Mouse (Mus musculus) hindbrain, embryonic 10.5 days (tissue): ENCODE data around the gene Lama2. TPM values are rescaled to one million over a fixed set of nuclear protein-coding genes. Genes with fewer than 3 reads are reported as not detected.
"Not testable (repeated sequence)": the region's sequence is repeated elsewhere in the genome, so short reads cannot be mapped to it uniquely, and the experiment has no call there.

Experiments
- DNase-seq: peaks from one replicate; pipeline ENCODE4 v3.0.0-alpha.2; 2017; ENCODE audit warnings: low spot score
- H3K27ac ChIP-seq: fragments of 300-500 bp; sonication (generic); 2 replicates; pipeline ENCODE4 v1.5.1; 2016; ENCODE audit warnings: mild to moderate bottlenecking, moderate library complexity
- H3K27me3 ChIP-seq: fragments of 300-500 bp; sonication (generic); 2 replicates; pipeline ENCODE4 v1.6.1; 2016; ENCODE audit warnings: mild to moderate bottlenecking; ENCODE audit not compliant: poor library complexity, insufficient read depth, severe bottlenecking
- H3K36me3 ChIP-seq: fragments of 300-500 bp; sonication (generic); 2 replicates; pipeline ENCODE4 v1.6.1; 2016; ENCODE audit warnings: mild to moderate bottlenecking, moderate library complexity
- H3K4me1 ChIP-seq: fragments of 300-500 bp; sonication (generic); replicated peaks from 2 replicates; pipeline ENCODE4 v1.6.1; 2016; ENCODE audit warnings: mild to moderate bottlenecking
- H3K4me3 ChIP-seq: fragments of 300-500 bp; sonication (generic); 2 replicates; pipeline ENCODE4 v1.5.1; 2016; ENCODE audit warnings: mild to moderate bottlenecking, moderate library complexity
- H3K9me3 ChIP-seq: fragments of 300-500 bp; sonication (generic); 2 replicates; pipeline ENCODE4 v1.6.1; 2016; ENCODE audit warnings: mild to moderate bottlenecking, moderate library complexity
- WGBS: fragments of 180-500 bp; shearing (Covaris S2); methylation state at CpG from one replicate; pipeline ENCODE4 v1.1.7; 2016; 5-methylcytosine and 5-hydroxymethylcytosine counted together
- polyA plus RNA-seq: library from polyadenylated mRNA; unstranded; fragments of >200 nt; fragmentation: Nextera tagmentation; extraction: Ambion mirVana; gene quantifications from 2 replicates; pipeline ENCODE4 v1.2.1, GENCODE M21; 2016

Gene Lama2
- polyA plus RNA-seq, 1 experiment from 2014 or later: 6.6 TPM

DNA sequence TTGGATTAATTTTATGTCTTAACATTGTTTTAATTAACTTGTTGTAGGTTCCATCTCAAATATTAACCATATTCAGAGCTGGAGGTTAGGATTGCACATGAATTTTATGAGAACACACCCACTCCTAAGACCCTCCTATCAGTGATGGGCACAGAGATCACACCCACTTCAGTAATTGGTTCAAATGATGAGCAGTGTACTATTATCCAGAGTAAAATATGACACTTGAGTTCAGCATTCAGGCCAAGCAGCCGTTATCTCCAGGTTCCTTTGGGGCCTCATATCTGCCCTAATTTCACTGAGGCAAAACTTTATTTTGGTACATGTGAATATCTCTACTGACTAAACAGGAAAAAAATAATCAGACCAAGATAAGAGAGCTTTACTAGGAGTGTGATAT is 645.3 kb downstream of the Lama2 start:
- no peak for DNase-seq
- Histone ChIP-seq H3K9me3 (no peaks in the 10 kb centered on the region), H3K4me1 (no peaks in the 10 kb centered on the region), H3K27ac (no peak overlapping the region), H3K36me3 (no peaks in the 10 kb centered on the region), H3K4me3 (no peak overlapping the region), H3K27me3 (no peaks in the 10 kb centered on the region)
- 93% methylated on average over 1 of the region's 1 CpGs for WGBS

DNA sequence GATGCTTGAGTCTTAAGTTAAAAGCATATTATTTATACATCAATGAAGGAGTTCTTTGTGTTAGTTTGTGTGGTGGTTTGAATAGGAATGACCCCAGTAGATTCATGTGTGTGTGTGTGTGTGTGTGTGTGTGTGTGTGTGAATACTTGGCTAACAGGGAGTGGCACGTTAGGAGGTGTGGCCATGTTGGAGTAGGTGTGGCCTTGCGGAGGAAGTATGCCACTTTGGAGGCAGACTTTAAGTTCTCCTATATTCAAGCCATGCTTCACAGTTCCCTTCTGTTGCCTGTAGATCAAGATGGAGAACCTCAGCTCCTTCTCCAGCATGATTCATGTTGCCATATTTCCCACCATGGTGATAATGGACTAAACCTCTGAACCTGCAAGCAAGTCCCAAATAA is 646.0 kb downstream of the Lama2 start:
- no peak overlapping the region for H3K27ac ChIP-seq
- H3K4me3 ChIP-seq: no peak overlapping the region
- H3K36me3 ChIP-seq: no peaks in the 10 kb centered on the region
- no peak for DNase-seq
- 98% methylated on average over 2 of the region's 2 CpGs for WGBS
- no peaks in the 10 kb centered on the region for H3K4me1 ChIP-seq
- no peaks in the 10 kb centered on the region for H3K27me3 ChIP-seq
- no peaks in the 10 kb centered on the region for H3K9me3 ChIP-seq

DNA sequence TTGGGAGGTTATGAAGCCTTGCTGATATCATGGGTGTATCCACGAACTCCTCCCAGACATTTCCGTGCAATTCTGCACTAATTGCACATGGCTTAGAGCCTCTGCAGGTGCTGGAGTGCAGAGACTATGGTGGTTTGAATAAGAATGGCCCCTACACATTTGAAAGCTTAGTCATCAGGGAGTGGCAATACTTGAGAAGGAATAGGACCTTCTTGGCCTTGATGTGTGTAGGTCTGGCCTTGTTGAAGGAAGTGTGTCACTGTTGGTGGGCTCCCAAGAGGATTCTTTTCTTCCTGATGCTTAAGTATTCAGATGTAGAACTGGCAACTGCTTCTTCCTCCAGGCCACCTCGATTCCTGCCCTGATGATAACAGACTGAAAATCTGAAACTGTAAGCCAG is 661.0 kb downstream of the Lama2 start:
- no peaks in the 10 kb centered on the region for H3K4me1 ChIP-seq

DNA sequence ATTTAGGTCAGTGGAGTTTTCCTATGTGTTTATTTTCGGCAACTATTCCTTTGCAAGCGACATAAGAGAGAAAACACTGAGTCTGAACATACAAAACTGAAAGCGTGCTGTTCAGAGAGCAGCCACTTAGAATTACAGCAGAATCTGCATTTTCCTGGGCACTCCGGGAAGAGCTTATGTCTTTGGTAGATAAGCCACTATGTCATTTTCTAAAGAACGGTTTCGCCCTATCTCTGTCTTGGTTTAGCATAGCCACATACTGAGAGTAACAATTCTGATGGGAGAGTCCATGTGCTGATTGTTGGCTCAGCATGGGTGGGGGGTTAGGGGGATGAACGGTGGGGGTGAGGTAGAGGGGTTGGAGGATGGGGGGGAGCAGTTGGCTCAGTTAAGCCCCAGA is 669.1 kb downstream of the Lama2 start:
- no peaks in the 10 kb centered on the region for H3K27me3 ChIP-seq
- no peak overlapping the region for H3K27ac ChIP-seq
- DNase-seq: no peak
- no peaks in the 10 kb centered on the region for H3K36me3 ChIP-seq
- WGBS: 87% methylated on average over 7 of the region's 7 CpGs
- H3K9me3 ChIP-seq: no peaks in the 10 kb centered on the region
- no peaks in the 10 kb centered on the region for H3K4me1 ChIP-seq
- no peak overlapping the region for H3K4me3 ChIP-seq

More for the DNA sequence above, 661.0 kb downstream of the Lama2 start:
- 77% methylated on average over 3 of the region's 3 CpGs for WGBS
- Histone ChIP-seq H3K27me3 (no peaks in the 10 kb centered on the region), H3K36me3 (no peaks in the 10 kb centered on the region), H3K4me3 (no peak overlapping the region), H3K9me3 (no peaks in the 10 kb centered on the region), H3K27ac (no peak overlapping the region)
- no peak for DNase-seq

DNA sequence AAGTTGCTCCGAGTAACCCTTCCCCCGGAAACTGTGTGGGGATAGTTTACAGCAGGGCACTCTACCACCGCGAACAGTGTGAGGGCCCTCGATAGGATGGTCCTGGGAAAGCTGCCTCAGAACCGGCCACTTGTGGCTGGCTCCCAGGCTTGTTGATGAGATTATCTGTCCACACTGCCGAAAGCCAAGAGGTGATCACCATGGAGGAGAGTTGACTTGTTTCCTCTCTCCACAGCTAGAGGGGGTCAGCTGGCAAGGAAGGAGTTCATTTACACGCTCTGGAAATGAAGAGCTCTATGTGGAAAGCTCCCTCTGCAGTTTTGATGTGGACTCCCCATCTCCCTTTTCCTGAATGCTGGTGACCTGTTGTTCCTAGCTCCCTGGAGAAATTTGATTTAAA is 669.9 kb downstream of the Lama2 start:
- Histone ChIP-seq H3K36me3 (no peaks in the 10 kb centered on the region), H3K27me3 (no peaks in the 10 kb centered on the region), H3K27ac (no peak overlapping the region), H3K9me3 (no peaks in the 10 kb centered on the region), H3K4me3 (no peak overlapping the region), H3K4me1 (no peaks in the 10 kb centered on the region)
- 78% methylated on average over 8 of the region's 8 CpGs for WGBS
- DNase-seq: no peak

DNA sequence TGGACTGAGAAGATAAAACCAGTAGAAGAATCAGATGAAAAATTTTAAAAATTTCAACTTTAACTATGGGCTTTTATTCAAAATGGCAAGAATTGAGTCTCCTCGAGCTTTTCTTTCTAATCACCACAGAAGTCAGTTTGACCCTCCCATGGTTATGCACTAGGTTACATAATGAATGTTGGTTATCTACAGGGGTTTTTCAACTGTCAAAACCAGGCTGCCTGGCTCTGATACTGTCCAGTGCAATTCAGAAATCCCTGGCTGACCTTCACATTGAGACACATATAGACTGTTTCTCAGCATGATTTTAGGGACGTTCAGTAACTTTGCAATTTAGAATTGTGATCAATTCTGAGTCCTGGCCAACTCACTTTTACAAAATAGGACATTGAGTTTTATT is 671.2 kb downstream of the Lama2 start:
- WGBS: 85% methylated on average over 2 of the region's 2 CpGs
- DNase-seq: no peak
- H3K27me3 ChIP-seq: no peaks in the 10 kb centered on the region
- no peak overlapping the region for H3K4me3 ChIP-seq
- no peaks in the 10 kb centered on the region for H3K4me1 ChIP-seq
- H3K9me3 ChIP-seq: no peaks in the 10 kb centered on the region
- no peak overlapping the region for H3K27ac ChIP-seq
- H3K36me3 ChIP-seq: no peaks in the 10 kb centered on the region

DNA sequence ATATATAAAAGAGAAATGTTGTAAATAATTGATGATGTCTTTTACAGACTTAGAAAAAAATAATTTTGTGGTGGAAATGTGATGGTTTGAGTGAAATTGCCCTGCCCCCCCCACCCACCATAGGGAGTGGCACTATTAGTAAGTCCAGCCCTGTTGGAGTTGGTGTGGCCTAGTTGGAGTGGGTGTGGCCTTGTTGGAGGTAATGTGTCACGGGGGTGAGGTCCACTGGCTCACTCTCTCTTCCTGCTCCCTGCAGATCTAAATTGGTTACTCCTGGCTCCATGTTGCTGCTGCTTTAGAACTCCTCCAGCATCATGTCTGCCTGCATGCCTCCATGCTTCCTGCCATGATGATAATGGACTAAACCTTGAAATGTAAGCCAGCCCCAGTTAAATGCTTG is 680.0 kb downstream of the Lama2 start:
- no peak overlapping the region for H3K4me3 ChIP-seq
- no peak overlapping the region for H3K27ac ChIP-seq
- DNase-seq: no peak
- H3K36me3 ChIP-seq: no peaks in the 10 kb centered on the region
- no peaks in the 10 kb centered on the region for H3K9me3 ChIP-seq
- no peaks in the 10 kb centered on the region for H3K27me3 ChIP-seq
- WGBS: 62% methylated on average over 1 of the region's 1 CpGs
- H3K4me1 ChIP-seq: no peaks in the 10 kb centered on the region

DNA sequence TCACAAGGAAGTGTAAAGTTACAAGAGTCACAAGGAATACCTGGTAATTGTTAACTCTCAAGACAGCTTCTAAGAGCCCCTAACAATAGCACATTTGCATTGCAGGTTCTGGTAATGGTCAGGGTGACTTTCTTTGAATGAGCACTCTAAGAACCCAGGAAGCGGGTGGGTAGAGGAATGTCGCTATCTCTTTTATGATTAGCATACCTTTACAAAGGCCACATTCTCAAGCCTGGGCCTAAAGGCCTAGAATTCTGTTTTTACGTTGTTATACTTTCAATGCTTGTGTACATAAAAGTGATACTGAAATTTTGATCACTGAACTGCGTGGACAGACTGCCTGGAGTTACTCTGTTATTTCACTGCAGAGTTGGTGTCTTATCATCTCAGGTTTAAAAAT is 681.1 kb downstream of the Lama2 start:
- DNase-seq: not testable (repeated sequence)

DNA sequence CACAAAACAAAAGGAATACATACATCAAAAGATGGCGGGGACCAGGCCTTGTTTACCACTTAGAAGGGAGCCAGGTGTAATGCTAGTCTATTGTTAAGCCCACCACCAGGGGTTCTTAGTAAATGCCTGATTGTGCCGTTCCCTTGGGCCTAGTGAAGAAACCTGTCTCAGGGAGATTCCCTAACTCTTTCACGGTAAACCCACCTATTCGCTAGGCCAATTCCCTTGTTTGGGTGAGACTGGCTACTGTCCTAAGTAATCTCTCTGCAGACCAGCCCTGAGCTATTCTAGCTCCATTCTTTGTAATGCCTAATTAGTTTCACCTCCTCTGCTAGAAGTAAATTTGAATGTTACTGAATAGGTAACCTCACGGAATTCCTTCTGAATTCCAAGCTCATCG is 683.5 kb downstream of the Lama2 start:
- DNase-seq, H3K9me3 ChIP-seq, H3K4me1 ChIP-seq, H3K27me3 ChIP-seq, H3K27ac ChIP-seq, H3K36me3 ChIP-seq, H3K4me3 ChIP-seq: not testable (repeated sequence)
- WGBS: 93% methylated on average over 6 of the region's 6 CpGs

More for the DNA sequence above, 681.1 kb downstream of the Lama2 start:
- H3K27ac ChIP-seq, H3K36me3 ChIP-seq, H3K4me3 ChIP-seq, H3K27me3 ChIP-seq, H3K4me1 ChIP-seq, H3K9me3 ChIP-seq: not testable (repeated sequence)
- WGBS: 87% methylated on average over 4 of the region's 4 CpGs
